Mouse (Mus musculus): ENCODE data around the gene Fam241a.
A peak's percentile ranks its signal among the peaks of the same experiment; 100 is the strongest.

Gene Fam241a

GRCm38 (mm10) chr3:127837154-127837865, 58.8 kb downstream of the Fam241a start, which contains the start of gene Ap1ar:
Gene Ap1ar (minus strand): TSS chr3:127837523.
- peak; percentile 95 for DNase-seq (ENCODE audit: low spot score in 2 of 2)

DNA sequence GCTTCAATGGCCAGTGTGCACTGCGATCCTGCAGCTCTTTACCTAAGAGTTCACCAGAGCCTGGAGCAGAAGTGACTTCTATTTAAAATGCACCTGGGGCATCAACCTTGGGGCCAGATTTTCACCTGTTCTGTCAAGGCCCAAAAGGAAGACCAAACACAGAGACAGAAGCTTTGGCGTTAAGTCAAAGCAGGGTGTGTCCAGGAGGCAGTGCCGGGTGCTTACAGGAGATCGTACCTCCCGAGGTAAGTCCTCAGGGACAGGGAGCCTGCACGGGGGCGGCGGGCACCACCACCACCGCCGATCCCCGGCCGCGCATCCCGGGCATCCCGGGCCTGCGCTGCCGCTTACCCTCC, 59.3 kb downstream of the Fam241a start:
- no peak for DNase-seq (ENCODE audit: low spot score in 2 of 2)

DNA sequence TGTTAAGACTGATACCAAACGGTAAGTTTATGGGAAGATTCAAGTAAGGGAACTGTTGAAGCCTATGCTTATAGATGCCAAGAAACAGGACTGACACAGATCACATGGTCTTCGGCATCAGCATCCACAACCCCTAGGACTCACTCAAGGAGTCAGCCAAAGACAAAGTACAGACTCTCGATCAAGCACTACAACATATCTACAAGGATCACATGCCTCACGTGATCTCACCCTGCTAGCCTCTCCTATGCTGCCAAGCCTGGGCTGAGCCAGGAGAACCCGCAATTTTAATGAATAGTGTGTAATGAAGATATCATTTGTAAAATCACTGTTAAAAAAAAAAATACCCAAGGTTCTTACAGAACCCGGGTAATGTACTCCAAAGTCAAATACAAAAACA, 60.5 kb downstream of the Fam241a start:
- DNase-seq (ENCODE audit: low spot score in 2 of 2) = no peak

- no peak for DNase-seq (ENCODE audit: low spot score in 2 of 2)
These were observed 62.1 kb downstream of the Fam241a start for GRCm38 (mm10) chr3:127834040-127834439.

GRCm38 (mm10) chr3:127831079-127831478, 65.0 kb downstream of the Fam241a start:
- DNase-seq (ENCODE audit: low spot score in 2 of 2) = no peak

- DNase-seq (ENCODE audit: low spot score in 2 of 2) = no peak
These were observed 65.9 kb downstream of the Fam241a start for GRCm38 (mm10) chr3:127830183-127830582.

GRCm38 (mm10) chr3:127827123-127827522, 69.0 kb downstream of the Fam241a start:
- DNase-seq (ENCODE audit: low spot score in 2 of 2) = peak; percentile 20 to 35

- no peak for DNase-seq (ENCODE audit: low spot score in 2 of 2)
These were observed 69.6 kb downstream of the Fam241a start for GRCm38 (mm10) chr3:127826503-127826902.

DNA sequence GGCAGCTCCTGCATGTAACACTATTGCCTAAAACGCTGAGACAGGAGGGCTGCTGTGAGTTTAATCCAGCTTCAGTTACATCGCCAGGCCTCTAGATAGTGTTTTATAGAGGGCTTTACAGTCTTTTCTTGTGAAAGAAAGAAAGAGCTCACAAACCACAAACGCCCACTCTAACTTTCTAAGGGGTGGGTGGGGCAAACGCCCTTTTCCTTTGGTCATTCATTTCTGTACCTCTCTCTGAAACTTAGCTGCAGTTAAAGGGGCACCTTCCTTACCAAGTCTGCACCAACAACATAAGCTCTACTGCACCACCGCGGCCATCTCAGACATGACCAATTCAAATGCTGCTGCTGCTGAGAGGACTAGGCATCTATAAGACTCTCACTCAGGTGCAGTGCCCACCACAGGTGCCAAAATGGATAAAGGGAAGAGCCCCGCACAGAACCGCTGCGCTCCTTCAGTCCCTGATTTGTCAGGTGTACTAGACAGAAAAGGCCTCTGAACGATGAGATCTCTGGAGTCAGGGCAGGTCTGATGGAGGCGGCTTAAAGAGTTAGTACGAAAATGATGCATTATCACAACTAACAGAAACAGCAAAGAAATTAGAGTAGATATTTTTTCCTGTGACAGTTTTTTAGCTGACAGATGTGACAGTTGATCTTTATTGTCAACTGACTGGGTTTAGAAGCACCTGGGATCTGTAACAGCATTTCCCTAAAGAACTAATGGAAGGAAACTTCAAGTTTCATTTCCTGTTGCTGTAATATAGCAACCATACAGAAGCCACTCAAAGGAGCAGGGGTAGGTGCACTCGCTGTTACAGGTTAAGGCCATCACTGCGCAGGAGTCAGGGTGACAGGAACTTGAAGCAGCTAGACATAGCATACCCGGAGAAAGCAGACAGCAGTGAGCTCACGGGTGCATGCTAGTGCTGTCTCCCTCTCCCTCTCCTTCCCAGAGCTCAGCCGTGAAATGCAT, 71.9 kb downstream of the Fam241a start:
- no peak for DNase-seq (ENCODE audit: low spot score in 2 of 2)

GRCm38 (mm10) chr3:127821209-127821608, 74.9 kb downstream of the Fam241a start:
- DNase-seq (ENCODE audit: low spot score in 2 of 2) = no peak

GRCm38 (mm10) chr3:127820400-127820799, 75.7 kb downstream of the Fam241a start:
- DNase-seq (ENCODE audit: low spot score in 2 of 2) = no peak

Data from heart, adult 9 months (tissue).